Mouse (Mus musculus) heart, postnatal 25 days (tissue): Measurements from ENCODE around the gene Gda. TPM values are rescaled to one million over a fixed set of nuclear protein-coding genes. Genes with fewer than 3 reads are reported as not detected.
A peak's percentile ranks its signal among the peaks of the same experiment; 100 is the strongest.

ENCODE experiments used
- DNase-seq: peaks from one replicate; pipeline ENCODE4 v3.0.0; 2022; ENCODE audit warnings: low spot score
- intact Hi-C: fragments of 180-260 bp; cut with DNase I; formaldehyde crosslinking; loops from one replicate; pipeline ENCODE4 v1.15.1; 2025
- total RNA-seq, 2 experiments: library from RNA; stranded (reverse); gene quantifications; 2 replicates each; pipeline ENCODE4 v1.2.3; 2021

The Gda gene
- total RNA-seq, 2 experiments from 2014 or later = 15.0 to 20.3 TPM

GRCm38 (mm10) chr19:21381696-21382095 lies 91.5 kb downstream of the Gda start:
- intact Hi-C loops = loop anchor here (10.0 kb wide), 1 partner anchor 503 kb away; no protein-coding TSS in a partner anchor
- DNase-seq = no peak

DNA sequence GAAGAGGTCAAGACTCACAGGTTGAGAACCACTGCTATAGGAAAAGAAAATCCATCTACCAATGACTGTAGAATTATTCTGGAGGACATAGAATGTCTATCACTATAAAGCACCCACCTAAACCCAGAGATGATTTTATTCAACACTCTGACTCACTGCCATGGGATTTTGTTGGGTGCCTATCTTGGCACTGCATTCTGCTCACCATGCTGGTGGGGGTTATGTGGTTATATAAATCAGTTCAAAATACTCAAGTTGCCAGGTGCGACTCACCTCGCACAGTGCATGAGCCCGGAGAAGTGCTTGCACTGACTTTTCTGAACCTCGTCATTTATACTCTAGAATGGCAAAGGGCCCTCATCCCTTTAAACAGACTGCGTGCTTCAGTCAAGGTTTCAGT lies 94.0 kb downstream of the Gda start:
- intact Hi-C loops = loop anchor here (10.0 kb wide), 2 partner anchors 266 to 584 kb away; no protein-coding TSS in a partner anchor
- DNase-seq = no peak

GRCm38 (mm10) chr19:21376445-21377218 lies 96.6 kb downstream of the Gda start:
- intact Hi-C loops = loop anchor here (10.0 kb wide), 2 partner anchors 268 to 582 kb away; no protein-coding TSS in a partner anchor
- DNase-seq = peak; percentile 23

DNA sequence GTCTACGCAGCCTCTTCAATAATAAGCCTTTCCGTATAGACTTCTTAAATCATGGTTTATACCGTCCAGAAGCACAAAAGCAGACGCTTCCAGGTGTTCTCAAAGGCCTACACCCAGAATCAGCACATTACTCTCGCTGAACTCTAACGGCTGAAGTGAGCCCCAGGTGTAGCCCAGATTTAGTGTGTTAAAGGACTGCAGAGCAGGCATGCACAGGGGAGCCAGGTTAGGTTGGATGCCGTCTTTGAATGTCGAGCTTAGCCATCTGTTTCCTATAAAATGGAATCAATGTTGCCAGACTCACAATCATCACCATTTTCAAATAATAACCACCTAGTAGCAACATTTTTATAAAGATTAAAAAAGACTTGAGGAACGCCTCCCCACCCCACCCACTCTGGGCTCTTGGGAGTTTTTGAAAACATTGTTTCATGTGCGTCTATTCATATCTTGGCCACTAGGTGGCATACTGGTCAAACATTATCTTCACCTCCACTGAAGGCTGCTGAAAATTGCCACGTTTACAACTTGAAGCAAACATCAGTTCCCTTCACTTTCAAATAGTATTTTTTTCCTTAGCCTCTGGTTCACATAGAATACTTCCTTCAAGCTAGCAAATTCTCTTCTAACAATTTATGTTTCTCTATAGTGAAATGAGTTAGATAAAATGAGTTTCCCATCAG lies 100.0 kb downstream of the Gda start:
- intact Hi-C loops = loop anchor here (1.0 to 10.0 kb wide), 7 partner anchors 96 to 929 kb away; no protein-coding TSS in a partner anchor
- DNase-seq = no peak

DNA sequence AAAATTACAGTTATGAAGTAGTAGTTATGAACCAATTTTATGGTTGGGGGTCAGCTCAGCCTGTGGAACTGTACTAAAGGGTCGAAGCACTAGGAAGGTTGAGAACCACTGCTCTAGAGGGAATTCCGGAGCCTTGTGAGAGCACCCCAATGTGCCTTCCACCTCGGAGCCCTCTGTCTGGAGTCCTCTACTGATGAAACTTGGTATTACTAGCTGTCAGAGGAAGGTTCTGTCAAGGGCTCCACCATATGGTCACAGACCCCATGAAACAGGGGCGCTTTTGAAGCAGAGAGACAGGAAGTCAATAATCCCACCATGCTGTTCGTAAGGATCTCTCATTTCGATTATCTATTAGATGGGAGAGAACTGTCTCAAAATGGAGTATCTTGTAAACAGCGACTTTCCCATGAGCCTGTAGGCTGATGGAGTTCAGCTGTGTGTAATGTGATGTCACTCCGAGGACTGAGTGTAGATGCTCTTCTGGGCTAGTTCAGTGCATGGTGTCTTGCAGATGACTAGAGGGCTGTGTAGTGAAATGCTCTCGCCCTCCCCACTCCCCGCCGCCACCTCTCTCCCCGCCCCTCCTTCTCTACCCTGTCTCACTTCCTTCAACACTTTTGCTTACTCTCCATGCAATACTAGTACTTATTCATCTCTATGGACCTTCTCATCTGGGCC lies 100.7 kb downstream of the Gda start:
- DNase-seq = no peak
- intact Hi-C loops = loop anchor here (1.0 to 10.0 kb wide), 7 partner anchors 95 to 930 kb away; no protein-coding TSS in a partner anchor

GRCm38 (mm10) chr19:21371337-21371736 lies 101.9 kb downstream of the Gda start:
- intact Hi-C loops = loop anchor here (5.0 to 10.0 kb wide), 5 partner anchors 94 to 931 kb away; no protein-coding TSS in a partner anchor

DNA sequence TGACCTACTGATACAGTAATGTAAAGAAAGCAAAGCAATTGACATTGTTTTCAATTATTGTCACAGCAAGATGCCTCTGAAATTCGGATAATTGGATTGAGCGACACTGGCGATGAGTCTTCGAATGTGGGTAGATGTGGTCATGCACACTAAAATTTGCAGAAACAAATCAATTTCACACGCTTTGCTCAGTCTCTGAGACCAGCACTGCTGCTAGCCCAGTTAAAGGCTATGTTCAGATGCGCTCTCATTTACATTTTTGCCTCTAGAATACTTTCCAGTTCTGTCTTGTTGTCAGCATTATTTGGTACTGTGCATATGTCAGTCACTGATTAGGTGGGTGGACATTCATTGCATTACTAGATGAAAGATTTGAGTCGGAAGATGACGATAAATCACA lies 102.5 kb downstream of the Gda start:
- intact Hi-C loops = loop anchor here (5.0 to 10.0 kb wide), 5 partner anchors 93 to 932 kb away; no protein-coding TSS in a partner anchor
- no peak for DNase-seq

More at GRCm38 (mm10) chr19:21371337-21371736, 101.9 kb downstream of the Gda start:
- DNase-seq = no peak

DNA sequence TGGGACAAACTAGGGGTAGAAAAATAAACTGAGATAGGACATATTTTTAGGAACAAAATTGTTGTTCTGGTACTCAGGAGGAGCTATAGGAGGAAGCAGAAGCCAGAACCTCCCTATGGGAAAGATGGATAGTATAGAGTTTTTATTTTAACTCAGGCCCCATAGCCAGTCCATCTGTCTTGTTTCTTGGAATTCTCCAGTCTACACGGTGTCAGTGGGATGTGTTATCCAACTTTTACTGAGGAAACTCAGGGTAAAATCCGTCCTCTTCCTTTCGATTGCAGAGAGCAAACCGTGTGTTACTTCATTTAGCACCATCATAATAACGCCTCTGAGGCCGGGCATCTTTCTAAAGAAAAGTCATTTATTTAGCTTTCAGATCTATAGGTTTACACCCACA lies 104.1 kb downstream of the Gda start:
- DNase-seq = no peak
- intact Hi-C loops = loop anchor here (2.0 kb wide), 1 partner anchor 330 kb away; no protein-coding TSS in a partner anchor

- intact Hi-C loops = loop anchor here (2.0 kb wide), 1 partner anchor 330 kb away; no protein-coding TSS in a partner anchor
- DNase-seq = no peak
Observed at GRCm38 (mm10) chr19:21368595-21368994, 104.7 kb downstream of the Gda start.

GRCm38 (mm10) chr19:21357792-21358191 lies 115.5 kb downstream of the Gda start:
- DNase-seq = no peak
- intact Hi-C loops = no loop called here

GRCm38 (mm10) chr19:21349634-21350033 lies 123.6 kb downstream of the Gda start:
- DNase-seq = no peak
- intact Hi-C loops = no loop called here

DNA sequence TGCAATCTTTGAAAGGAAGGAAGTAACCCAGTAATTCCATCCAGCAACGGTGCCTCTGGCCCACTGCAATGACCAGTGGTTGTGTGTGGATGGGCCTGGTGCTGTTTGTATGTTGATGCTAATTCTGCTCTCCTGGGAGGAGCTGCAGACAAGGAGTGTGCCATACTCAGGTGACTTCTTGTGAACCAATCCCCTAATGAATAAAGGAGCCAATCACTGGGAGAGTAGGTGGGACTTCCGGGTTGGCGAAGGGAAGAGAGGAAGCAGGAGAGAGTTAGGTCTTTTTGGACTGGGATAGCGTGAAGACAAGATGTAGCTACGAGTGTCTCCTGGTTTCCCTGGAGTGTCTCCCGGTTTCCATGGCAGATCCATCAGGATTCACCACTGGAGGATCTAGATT lies 126.6 kb downstream of the Gda start:
- intact Hi-C loops = no loop called here
- no peak for DNase-seq

Other genes with a start within 250 kb of the Gda start
- gene Zfand5, start 201.2 kb downstream of the Gda start, total RNA-seq = 100 to 1,000 TPM; 114 to 126 TPM
- 10 to 100 TPM; 13.2 to 14.6 TPM for gene 1110059E24Rik, start 179.5 kb upstream of the Gda start, total RNA-seq
- gene Abhd17b, start 179.7 kb upstream of the Gda start, total RNA-seq = 10 to 100 TPM; 13.5 to 13.7 TPM